Mouse (Mus musculus): ENCODE results near the gene 9530068E07Rik.

Gene 9530068E07Rik

GRCm38 (mm10) chr11:52431594-52431993 is 35.4 kb downstream of the 9530068E07Rik start:
- no peak for DNase-seq

DNA sequence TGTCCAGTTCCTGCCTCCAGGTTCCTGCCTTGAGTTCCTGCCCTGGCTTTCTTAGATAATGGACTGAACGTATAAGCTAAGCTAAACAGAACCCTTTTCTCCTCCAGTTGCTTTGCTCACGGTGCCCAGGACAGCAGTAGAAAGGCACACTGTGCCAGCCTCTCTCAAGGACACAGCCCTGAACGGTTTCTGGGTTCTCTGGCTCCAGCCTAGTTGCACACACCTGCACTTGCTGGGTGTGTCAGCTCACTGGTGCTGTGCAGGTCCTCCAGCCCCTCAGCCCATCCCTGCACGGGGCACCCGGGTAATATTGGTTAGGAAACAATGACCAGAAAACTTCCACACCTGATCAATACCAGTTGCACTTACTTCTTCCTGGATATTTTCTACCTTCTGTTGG is 35.9 kb downstream of the 9530068E07Rik start:
- no peak for DNase-seq

DNA sequence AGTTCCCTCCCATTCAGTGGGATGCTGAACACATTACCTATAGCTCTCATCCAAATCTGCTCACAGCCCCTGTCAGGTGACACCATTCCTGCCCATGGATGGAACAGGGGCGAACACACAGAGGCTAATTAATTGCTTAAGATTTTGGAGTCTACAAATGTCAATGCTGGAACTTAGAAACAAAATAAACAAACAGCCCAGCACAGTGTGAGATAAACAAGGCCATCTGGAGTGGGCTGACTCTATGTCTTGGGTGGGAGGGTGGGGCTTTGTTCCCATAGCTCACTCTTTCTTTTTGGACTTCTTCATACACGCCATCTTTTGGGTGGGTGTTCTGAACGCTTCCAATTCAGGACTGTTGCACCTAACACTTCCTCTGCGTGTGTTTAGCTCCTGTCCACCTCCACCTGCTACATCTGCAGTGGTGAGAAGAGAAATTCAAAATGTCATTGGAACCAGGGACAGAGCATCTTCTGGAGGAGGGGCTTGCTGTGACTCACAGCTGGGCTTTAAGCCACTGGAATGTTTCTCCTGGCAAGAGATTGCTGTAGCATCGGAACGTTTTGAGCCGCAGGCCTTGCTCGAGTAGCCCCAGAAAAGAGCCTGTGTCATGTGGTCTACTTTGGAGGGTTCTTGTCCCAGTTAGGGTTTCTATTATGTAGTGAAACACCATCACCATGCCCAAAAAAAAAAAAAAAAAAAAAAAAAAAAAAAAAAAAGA is 37.0 kb downstream of the 9530068E07Rik start:
- DNase-seq: peak; percentile 66

DNA sequence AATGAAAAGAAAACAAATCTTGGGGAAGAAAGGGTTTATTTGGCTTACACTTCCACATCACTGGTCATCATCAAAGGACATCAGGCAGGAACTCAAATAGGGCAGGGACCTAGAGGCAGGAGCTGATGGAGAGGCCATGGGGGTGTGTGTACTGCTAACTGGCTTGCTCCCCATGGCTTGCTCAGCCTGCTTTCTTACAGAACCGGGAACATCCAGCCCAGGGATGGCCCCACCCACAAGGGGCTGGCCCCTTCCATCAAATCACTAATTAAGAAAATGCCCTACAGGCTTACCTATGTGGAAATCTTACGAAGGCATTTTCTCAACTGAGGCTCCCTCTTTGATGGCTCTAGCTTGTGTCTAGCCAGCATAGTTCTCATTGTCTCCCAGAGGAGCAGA is 37.6 kb downstream of the 9530068E07Rik start:
- no peak for DNase-seq

- no peak for DNase-seq
Observed at GRCm38 (mm10) chr11:52435466-52435865, 39.2 kb downstream of the 9530068E07Rik start.

- peak; percentile 80 for DNase-seq
Observed at GRCm38 (mm10) chr11:52437123-52437522, 40.9 kb downstream of the 9530068E07Rik start.

GRCm38 (mm10) chr11:52441096-52441495 is 44.9 kb downstream of the 9530068E07Rik start:
- DNase-seq: no peak

GRCm38 (mm10) chr11:52447242-52447641 is 51.0 kb downstream of the 9530068E07Rik start:
- DNase-seq: no peak

DNA sequence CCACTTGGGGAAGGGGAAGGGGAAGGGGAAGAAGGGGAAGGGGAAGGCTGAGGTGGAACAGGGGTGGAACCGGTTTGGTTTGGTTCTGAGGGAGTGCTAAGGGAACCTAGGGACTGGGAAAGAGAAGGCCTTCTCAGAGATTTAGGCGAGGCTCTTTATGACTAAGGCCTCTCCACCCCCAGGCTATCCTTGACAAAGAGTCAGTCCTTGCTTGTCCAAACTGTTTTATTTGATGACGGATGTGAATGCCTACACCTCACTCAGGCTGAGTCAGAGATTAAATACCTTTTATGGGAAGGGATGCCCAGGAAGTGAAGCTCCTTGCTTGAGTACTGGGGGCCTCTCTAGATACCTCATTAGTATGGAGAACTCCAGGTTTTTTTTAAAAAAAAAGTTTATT is 52.8 kb downstream of the 9530068E07Rik start:
- no peak for DNase-seq

- peak; percentile 35 for DNase-seq
Observed at GRCm38 (mm10) chr11:52458281-52458680, 62.1 kb downstream of the 9530068E07Rik start.

Data from right cerebral cortex, postnatal 25 days (tissue).